8 mouse cellular contexts compared by ENCODE assay signal in genomic region chr1:80758798-80759184, GRCm38 (mm10). TPM values are rescaled to one million over a fixed set of nuclear protein-coding genes. Genes with fewer than 3 reads are reported as not detected.
DNase-seq lines count a peak whose midpoint lies in the region; ATAC-seq and TF ChIP-seq lines count a peak whose summit lies in the region.

No protein-coding gene starts in this region.

- no peaks in the 10 kb centered on the region for H3K4me1 ChIP-seq in heart, adult 2 months (ENCODE audit: control insufficient read depth, insufficient read depth, low read length)
- peaks cover 12% of the 10 kb centered on the region for H3K4me1 ChIP-seq in thymus, adult 2 months (replicated peaks; ENCODE audit: control insufficient read depth, insufficient read depth, low read length)
- peaks cover 12% of the 10 kb centered on the region for H3K4me1 ChIP-seq in liver, embryonic 13.5 days (replicated peaks)

- DNase-seq in heart, adult 2 months = no peak
- DNase-seq in heart, adult 11 months = no peak
- DNase-seq in thymus, adult 2 months = no peak
- DNase-seq in thymus, postnatal 25 days = no peak
- no peak for DNase-seq in liver, embryonic 13.5 days
- DNase-seq in layer of hippocampus, adult 11-12 months (ENCODE audit: low spot score) = no peak
- no peak for DNase-seq in B cell, adult 2 months
- no peak for DNase-seq in left cerebral cortex, postnatal 4 days

- 24% methylated on average over 6 of the region's 6 CpGs for WGBS in heart, adult 2 months
- whole genome bisulfite sequencing in thymus, adult 2 months = 11% methylated on average over 6 of the region's 6 CpGs
- WGBS in liver, embryonic 13.5 days (ENCODE audit: insufficient replicate concordance) = 12% methylated on average over 6 of the region's 6 CpGs

- TF ChIP-seq CTCF in heart, adult 2 months (IDR thresholded peaks at IDR 0.05) = no peak
- TF ChIP-seq CTCF in thymus, adult 2 months (IDR thresholded peaks at IDR 0.05; ENCODE audit: borderline replicate concordance, control insufficient read depth, extremely low read depth, insufficient read depth, low read length, poor library complexity) = no peak

- H3K36me3 ChIP-seq in heart, adult 2 months (ENCODE audit: control insufficient read depth, insufficient read depth, low read length) = no peaks in the 10 kb centered on the region
- no peaks in the 10 kb centered on the region for H3K36me3 ChIP-seq in thymus, adult 2 months (ENCODE audit: control insufficient read depth, insufficient read depth, low read length)
- no peaks in the 10 kb centered on the region for H3K36me3 ChIP-seq in liver, embryonic 13.5 days

- H3K27ac ChIP-seq in heart, adult 2 months = no peak overlapping the region
- H3K27ac ChIP-seq in thymus, adult 2 months (ENCODE audit: control insufficient read depth, insufficient read depth, low read length) = no peak overlapping the region
- H3K27ac ChIP-seq in liver, embryonic 13.5 days = no peak overlapping the region

- H3K27me3 ChIP-seq in heart, adult 2 months (ENCODE audit: control insufficient read depth, insufficient read depth, low read length) = no peaks in the 10 kb centered on the region; the same call in 1 of the 2 replicates
- no peaks in the 10 kb centered on the region for H3K27me3 ChIP-seq in thymus, adult 2 months (ENCODE audit: control insufficient read depth, insufficient read depth, low read length)
- peaks cover 35% of the 10 kb centered on the region for H3K27me3 ChIP-seq in liver, embryonic 13.5 days

- no peaks in the 10 kb centered on the region for H3K9me3 ChIP-seq in liver, embryonic 13.5 days (replicated peaks)

- H3K9ac ChIP-seq in heart, adult 2 months (ENCODE audit: low read depth, low read length) = no peak overlapping the region
- no peak overlapping the region; the same call in 1 of the 2 replicates for H3K9ac ChIP-seq in liver, embryonic 13.5 days

- TF ChIP-seq POLR2A in heart, adult 2 months (IDR thresholded peaks at IDR 0.05; ENCODE audit: insufficient read depth, low read depth, low read length) = no peak
- TF ChIP-seq POLR2A in thymus, adult 2 months (IDR thresholded peaks at IDR 0.05; ENCODE audit: control insufficient read depth, extremely low read depth, insufficient read depth, low read length, poor library complexity) = no peak

- TF ChIP-seq EP300 in heart, adult 2 months (IDR thresholded peaks at IDR 0.05; ENCODE audit: insufficient read depth, low read depth, low read length) = no peak

- peak overlapping the region; percentile 39; the same call in 1 of the 2 replicates for H3K4me3 ChIP-seq in heart, adult 2 months
- peak overlapping the region; percentile 78 for H3K4me3 ChIP-seq in thymus, adult 2 months (ENCODE audit: control insufficient read depth, insufficient read depth, low read length)
- peak overlapping the region; percentile 59 for H3K4me3 ChIP-seq in liver, embryonic 13.5 days (replicated peaks)

- H3K79me2 ChIP-seq in heart, adult 2 months (replicated peaks; ENCODE audit: control insufficient read depth, insufficient read depth, low read length) = no peaks in the 10 kb centered on the region

- intact Hi-C loops in heart, adult 2 months (cut with DNase I) = no loop called here
- intact Hi-C loops in left cerebral cortex, postnatal 4 days (cut with DNase I) = no loop called here

- no peak for ATAC-seq in liver, embryonic 13.5 days (ENCODE audit: low read depth)

- peak overlapping the region; percentile 67 for H3K4me2 ChIP-seq in liver, embryonic 13.5 days

RNA-seq across cellular contexts. Expression of gene Dock10, which starts 0.5 kb away (rescaled TPM):
- total RNA-seq in heart, adult 2 months (2021) = 1 to 10 TPM; 3.8 to 4.3 TPM
- polyA plus RNA-seq in heart, adult 2 months (2012; rRNA removed) = 2.6 and 3.4 TPM in 2 replicates
- polyA plus RNA-seq in thymus, adult 2 months (2012; rRNA removed) = 32.3 and 36.5 TPM in 2 replicates
- 2.2 and 3.2 TPM in 2 replicates for polyA plus RNA-seq in liver, embryonic 13.5 days (2015; fragmentation: Nextera tagmentation; extraction: Ambion mirVana)
- total RNA-seq in left cerebral cortex, postnatal 4 days (2021) = 10 to 100 TPM; 11.5 to 12.2 TPM
